Mouse (Mus musculus): ENCODE measurements around the gene Trpm5. TPM values are rescaled to one million over a fixed set of nuclear protein-coding genes. Genes with fewer than 3 reads are reported as not detected.

The Trpm5 gene
- polyA plus RNA-seq, 1 experiment from 2014 or later, result 1.7 TPM

DNA sequence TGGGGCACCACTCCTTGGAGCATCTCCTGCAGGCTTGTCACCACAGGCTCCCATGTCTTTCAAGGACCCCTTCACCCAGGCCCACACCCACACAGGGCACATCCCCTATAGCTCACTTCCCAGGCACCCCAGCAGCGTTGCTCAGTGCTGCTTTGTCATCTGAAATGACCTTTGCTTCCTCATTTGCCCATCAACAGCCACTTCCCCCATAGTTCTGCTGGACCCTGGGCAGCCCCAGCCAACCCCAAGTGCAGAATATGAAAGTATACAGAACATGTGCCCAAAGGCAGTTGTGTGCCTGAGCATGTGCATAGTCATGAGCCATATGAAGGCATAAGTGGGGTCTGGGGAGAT, 1.1 kb upstream of the Trpm5 start:
- H3K36me3 ChIP-seq (ENCODE audit: poor library complexity, severe bottlenecking), result no peaks in the 10 kb centered on the region
- no peak overlapping the region for H3K4me3 ChIP-seq
- WGBS, result 63% methylated on average over 1 of the region's 1 CpGs
- H3K4me1 ChIP-seq, result no peaks in the 10 kb centered on the region
- no peak for ATAC-seq
- H3K4me2 ChIP-seq, result no peak overlapping the region
- H3K27ac ChIP-seq, result no peak overlapping the region
- H3K9me3 ChIP-seq (replicated peaks), result no peaks in the 10 kb centered on the region
- no peak overlapping the region for H3K9ac ChIP-seq
- H3K27me3 ChIP-seq, result no peaks in the 10 kb centered on the region

DNA sequence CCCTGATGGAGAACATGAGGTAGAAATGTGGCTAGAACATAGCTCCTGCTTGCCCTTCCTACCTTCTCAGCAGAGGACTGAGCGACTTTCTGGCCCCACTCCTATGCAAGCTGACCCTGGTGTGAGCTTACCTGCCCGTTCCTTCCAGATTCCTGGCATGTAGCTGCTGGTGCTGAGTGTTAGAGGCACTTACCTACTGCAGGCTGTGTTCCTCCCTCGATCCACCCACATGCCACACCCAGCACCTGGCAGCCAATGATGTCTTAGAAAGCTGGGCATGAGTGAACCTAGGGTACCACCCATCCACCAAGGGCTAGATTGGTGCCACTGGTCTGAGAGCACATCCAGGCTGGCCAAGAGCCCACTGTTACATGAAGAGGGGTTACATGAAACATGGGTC, 595 bp downstream of the Trpm5 start:
- no peak for ATAC-seq

DNA sequence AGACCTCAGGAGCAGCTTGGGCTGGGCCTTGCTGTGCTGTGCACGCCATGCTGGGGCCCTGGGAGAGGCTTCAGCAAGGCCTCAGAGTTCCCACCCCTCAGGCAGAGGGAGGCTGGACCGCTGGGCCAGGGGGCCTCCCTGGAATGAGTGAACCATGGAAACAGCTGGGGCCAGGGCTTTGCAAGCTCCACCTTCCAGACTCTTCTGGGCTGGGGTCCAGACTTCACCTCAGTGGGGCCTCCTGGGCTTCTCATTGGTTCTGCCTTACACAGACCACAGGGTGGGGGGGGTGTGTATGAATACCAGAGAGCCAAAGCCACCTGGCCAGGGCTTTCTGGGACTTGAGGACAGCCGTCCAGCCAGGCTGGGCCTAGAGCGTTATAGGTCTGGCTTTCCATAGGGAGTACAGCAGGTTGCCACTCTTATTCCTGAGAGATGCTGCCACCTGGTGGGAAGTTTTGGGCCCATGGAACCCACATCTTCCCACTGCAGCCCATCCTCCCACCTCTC, 7.3 kb downstream of the Trpm5 start:
- H3K27ac ChIP-seq, result no peak overlapping the region
- ATAC-seq, result peak; percentile 41; the same call in 1 of the 2 replicates
- H3K27me3 ChIP-seq, result 0 out of 2 replicates have a peak, but pooled peaks cover 4% of the 10 kb centered on the region
- no peaks in the 10 kb centered on the region for H3K9me3 ChIP-seq (replicated peaks)
- H3K4me2 ChIP-seq, result no peak overlapping the region
- H3K9ac ChIP-seq, result no peak overlapping the region
- WGBS, result 26% methylated on average over 4 of the region's 4 CpGs
- peaks cover 6% of the 10 kb centered on the region; the same call in 1 of the 2 replicates for H3K4me1 ChIP-seq
- no peak overlapping the region for H3K4me3 ChIP-seq
- no peaks in the 10 kb centered on the region for H3K36me3 ChIP-seq (ENCODE audit: poor library complexity, severe bottlenecking)

More for the DNA sequence above, 595 bp downstream of the Trpm5 start:
- no peak overlapping the region for H3K4me2 ChIP-seq
- no peaks in the 10 kb centered on the region for H3K4me1 ChIP-seq
- H3K27ac ChIP-seq, result no peak overlapping the region
- H3K4me3 ChIP-seq, result no peak overlapping the region
- no peaks in the 10 kb centered on the region for H3K36me3 ChIP-seq (ENCODE audit: poor library complexity, severe bottlenecking)
- H3K9ac ChIP-seq, result no peak overlapping the region
- H3K9me3 ChIP-seq (replicated peaks), result no peaks in the 10 kb centered on the region
- WGBS, result 78% methylated on average over 3 of the region's 3 CpGs
- H3K27me3 ChIP-seq, result no peaks in the 10 kb centered on the region

DNA sequence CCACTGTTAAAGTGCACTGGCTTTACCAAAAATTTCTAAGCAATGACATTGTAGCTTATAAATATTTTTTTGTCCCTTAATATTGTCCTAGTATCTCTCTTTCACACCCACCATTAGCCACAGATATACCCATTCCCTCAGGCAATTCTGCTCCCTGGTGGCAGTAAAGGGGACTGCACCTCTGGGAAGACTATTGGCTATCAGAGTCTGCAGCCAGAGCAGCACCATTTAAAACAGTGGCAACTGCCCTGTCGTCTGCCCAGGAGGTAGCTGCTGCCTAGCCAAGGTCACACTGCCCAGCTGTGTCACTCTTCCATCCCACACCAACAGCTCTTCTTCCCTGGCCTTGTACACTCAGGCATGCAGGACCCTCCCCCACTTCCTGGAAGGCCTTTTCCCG, 8.1 kb downstream of the Trpm5 start:
- Histone ChIP-seq H3K27ac (no peak overlapping the region), H3K4me3 (no peak overlapping the region), H3K4me2 (no peak overlapping the region), H3K4me1 (peaks cover 6% of the 10 kb centered on the region; the same call in 1 of the 2 replicates), H3K36me3 (ENCODE audit: poor library complexity, severe bottlenecking) (no peaks in the 10 kb centered on the region), H3K9ac (no peak overlapping the region), H3K27me3 (0 out of 2 replicates have a peak, but pooled peaks cover 4% of the 10 kb centered on the region), H3K9me3 (replicated peaks) (no peaks in the 10 kb centered on the region)
- WGBS, result 52% methylated on average over 2 of the region's 2 CpGs
- no peak for ATAC-seq

DNA sequence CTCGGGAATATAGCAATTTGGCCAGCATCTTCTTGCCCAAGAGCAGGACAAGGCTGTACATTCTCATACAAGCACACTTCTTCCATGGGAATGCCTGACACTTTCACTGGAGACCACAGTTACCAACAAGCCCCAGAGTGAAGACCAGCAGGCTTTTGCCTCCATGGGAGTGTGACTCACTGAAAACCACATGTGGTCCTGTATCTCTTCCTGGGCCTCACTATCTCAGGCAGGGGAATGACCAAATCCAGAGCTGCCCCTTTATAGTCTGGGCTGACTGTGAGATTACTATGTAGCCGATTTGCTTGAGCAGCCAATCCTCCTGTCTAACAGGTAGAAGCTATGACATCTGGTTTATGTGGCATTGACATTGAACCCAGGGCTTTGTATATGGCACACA, 10.7 kb downstream of the Trpm5 start:
- WGBS, result 84% methylated on average over 2 of the region's 2 CpGs
- Histone ChIP-seq H3K36me3 (ENCODE audit: poor library complexity, severe bottlenecking) (no peaks in the 10 kb centered on the region), H3K4me2 (no peak overlapping the region), H3K9me3 (replicated peaks) (no peaks in the 10 kb centered on the region), H3K27me3 (0 out of 2 replicates have a peak, but pooled peaks cover 4% of the 10 kb centered on the region), H3K9ac (no peak overlapping the region), H3K4me1 (peaks cover 6% of the 10 kb centered on the region; the same call in 1 of the 2 replicates), H3K27ac (no peak overlapping the region), H3K4me3 (no peak overlapping the region)
- ATAC-seq, result no peak

DNA sequence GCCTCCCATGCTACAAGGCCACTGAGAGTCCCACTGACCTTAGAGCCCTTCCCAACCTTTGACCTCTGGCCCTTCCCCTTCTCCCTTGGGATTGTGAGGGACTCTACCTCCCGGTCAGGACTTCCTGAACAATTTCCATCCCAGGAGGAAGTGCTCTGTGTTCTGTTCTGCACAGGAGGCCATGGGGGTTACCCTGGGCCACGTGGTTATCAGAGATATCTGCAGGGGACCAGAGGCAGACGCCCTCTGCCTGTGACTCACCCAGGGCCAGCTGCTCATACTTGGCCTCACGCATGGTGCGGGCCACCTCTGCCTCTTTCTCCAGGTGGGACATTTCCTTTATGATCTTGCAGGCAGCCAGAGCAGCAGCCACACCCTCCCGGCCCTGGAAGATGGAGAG, 12.4 kb downstream of the Trpm5 start:
- Histone ChIP-seq H3K4me3 (no peak overlapping the region), H3K4me2 (no peak overlapping the region), H3K9me3 (replicated peaks) (no peaks in the 10 kb centered on the region), H3K27me3 (0 out of 2 replicates have a peak, but pooled peaks cover 4% of the 10 kb centered on the region), H3K4me1 (peaks cover 3% of the 10 kb centered on the region; the same call in 1 of the 2 replicates), H3K9ac (no peak overlapping the region), H3K27ac (no peak overlapping the region), H3K36me3 (ENCODE audit: poor library complexity, severe bottlenecking) (no peaks in the 10 kb centered on the region)
- no peak for ATAC-seq
- 78% methylated on average over 6 of the region's 6 CpGs for WGBS

DNA sequence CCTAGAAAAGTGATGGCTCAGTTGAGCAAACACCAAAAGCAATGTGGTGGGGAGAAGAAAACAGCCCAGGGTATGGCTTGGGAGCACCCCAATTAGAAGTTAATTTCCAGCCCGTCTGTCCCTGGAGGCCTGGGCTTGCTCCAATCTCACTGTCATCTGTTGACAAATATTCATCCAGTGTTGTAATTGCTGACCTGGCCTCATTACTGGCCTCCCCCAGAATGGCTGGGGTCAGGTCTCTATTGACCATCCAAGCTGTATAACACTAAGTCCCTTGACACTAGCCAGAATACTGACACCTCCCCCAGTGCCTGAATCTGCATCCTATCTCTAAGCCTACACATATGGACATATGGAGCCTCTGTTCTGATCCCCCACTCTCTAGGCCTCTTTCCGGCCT, 17.1 kb downstream of the Trpm5 start:
- no peak overlapping the region for H3K9ac ChIP-seq
- H3K9me3 ChIP-seq (replicated peaks), result no peaks in the 10 kb centered on the region
- 90% methylated on average over 2 of the region's 2 CpGs for WGBS
- no peaks in the 10 kb centered on the region for H3K27me3 ChIP-seq
- no peaks in the 10 kb centered on the region for H3K4me1 ChIP-seq
- H3K4me3 ChIP-seq, result no peak overlapping the region
- ATAC-seq, result no peak
- H3K36me3 ChIP-seq (ENCODE audit: poor library complexity, severe bottlenecking), result no peaks in the 10 kb centered on the region
- no peak overlapping the region for H3K27ac ChIP-seq
- no peak overlapping the region for H3K4me2 ChIP-seq

DNA sequence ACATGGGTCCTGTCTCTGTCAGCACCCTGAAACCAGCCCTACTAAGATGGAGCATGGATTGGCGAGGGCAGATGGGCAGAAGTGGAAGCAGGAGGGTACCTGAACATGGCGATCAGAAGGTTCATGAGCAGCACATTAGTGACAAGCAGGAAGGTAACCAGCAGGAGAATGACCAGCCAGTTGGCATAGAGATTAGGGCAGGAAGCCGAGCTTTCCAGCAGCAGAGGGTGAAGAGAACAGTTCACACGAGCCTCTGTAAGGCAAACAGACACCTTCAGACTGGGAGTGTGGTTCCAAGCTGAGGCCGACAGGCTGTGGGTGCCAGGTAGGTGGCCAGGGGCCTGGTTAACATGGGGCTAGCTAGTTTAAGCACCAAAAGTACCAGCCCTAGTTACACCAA, 19.0 kb downstream of the Trpm5 start:
- no peaks in the 10 kb centered on the region for H3K9me3 ChIP-seq (replicated peaks)
- ATAC-seq, result no peak
- H3K9ac ChIP-seq, result no peak overlapping the region
- WGBS, result 78% methylated on average over 5 of the region's 5 CpGs
- H3K36me3 ChIP-seq (ENCODE audit: poor library complexity, severe bottlenecking), result no peaks in the 10 kb centered on the region
- H3K4me1 ChIP-seq, result peaks cover 9% of the 10 kb centered on the region
- H3K4me3 ChIP-seq, result no peak overlapping the region
- H3K4me2 ChIP-seq, result no peak overlapping the region
- no peaks in the 10 kb centered on the region for H3K27me3 ChIP-seq
- no peak overlapping the region for H3K27ac ChIP-seq

DNA sequence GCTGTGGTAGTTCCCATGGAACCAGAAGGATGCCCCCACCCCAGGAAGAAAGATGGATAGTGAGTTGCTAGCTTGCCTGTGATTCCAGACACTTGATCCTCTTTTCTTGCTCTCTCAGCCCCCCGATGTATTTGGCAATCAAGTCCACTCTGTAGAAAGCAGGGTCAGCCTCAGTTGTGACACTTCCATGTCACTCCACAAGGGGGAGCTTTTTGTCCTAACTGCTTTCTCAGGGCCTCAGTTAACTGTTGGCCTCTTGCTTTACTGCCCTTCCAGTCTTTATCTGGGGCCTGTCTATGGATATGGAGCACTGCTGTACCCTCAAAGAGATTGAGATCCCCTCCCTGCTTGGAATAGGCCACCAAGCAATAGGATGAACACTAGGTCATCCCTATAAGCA, 21.4 kb downstream of the Trpm5 start:
- 78% methylated on average over 1 of the region's 1 CpGs for WGBS
- H3K36me3 ChIP-seq (ENCODE audit: poor library complexity, severe bottlenecking), result no peaks in the 10 kb centered on the region

DNA sequence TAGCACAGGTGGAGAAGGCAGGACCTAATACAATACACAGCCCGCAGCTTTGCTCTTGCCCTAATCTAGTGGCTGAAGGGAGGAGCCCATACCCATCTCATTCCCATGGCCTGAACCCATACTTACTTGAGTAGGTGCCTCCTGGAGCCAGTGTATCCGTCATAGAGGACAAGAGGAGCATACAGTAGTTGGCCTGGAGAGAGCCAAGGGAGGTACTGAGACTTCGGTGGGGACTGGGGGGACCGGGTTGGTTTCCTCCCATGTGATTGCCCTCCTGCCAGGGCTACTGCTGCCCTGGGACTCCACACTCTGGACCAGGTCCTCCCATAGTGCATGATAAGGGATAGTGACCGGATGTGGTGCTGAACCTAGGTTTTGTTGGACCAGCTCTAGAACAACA, 21.8 kb downstream of the Trpm5 start:
- WGBS, result 84% methylated on average over 5 of the region's 5 CpGs
- no peaks in the 10 kb centered on the region for H3K27me3 ChIP-seq
- no peaks in the 10 kb centered on the region for H3K9me3 ChIP-seq (replicated peaks)
- peaks cover 5% of the 10 kb centered on the region; the same call in 1 of the 2 replicates for H3K36me3 ChIP-seq (ENCODE audit: poor library complexity, severe bottlenecking)
- H3K4me1 ChIP-seq, result peaks cover 28% of the 10 kb centered on the region
- no peak overlapping the region for H3K4me2 ChIP-seq
- H3K4me3 ChIP-seq, result no peak overlapping the region
- H3K9ac ChIP-seq, result no peak overlapping the region
- no peak for ATAC-seq
- no peak overlapping the region for H3K27ac ChIP-seq

More for the DNA sequence above, 21.4 kb downstream of the Trpm5 start:
- H3K4me2 ChIP-seq, result no peak overlapping the region
- H3K27ac ChIP-seq, result no peak overlapping the region
- no peak for ATAC-seq
- H3K4me1 ChIP-seq, result peaks cover 23% of the 10 kb centered on the region
- no peak overlapping the region for H3K4me3 ChIP-seq
- no peaks in the 10 kb centered on the region for H3K27me3 ChIP-seq
- H3K9me3 ChIP-seq (replicated peaks), result no peaks in the 10 kb centered on the region
- H3K9ac ChIP-seq, result no peak overlapping the region

DNA sequence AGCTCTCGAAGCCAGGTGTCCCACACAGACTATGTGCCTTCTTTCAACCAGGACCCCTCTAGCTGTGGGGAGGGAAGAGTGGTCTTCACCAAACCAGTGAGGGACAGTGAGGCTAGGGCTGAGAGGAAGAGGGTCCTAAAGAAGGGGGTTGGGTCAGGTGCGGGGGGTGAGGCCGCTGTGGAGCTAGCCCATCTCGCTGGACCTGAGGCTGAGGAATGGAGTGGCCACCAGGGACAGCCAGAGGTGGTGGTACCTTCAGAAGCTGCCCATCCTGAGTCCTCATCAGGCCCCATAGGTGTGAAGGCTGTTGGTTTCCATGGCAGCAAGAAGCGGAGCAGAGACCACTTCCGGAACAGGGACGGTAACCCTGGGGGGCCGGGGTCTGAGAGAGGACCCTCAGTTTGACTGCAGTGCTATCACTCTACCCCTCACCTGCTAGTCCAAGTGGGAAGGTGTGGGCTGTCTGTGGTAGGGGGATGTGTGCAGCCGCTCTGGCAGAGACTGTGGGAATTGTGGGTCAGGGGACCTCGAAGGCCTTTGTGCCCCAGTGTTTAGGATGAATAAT, 23.9 kb downstream of the Trpm5 start:
- H3K27me3 ChIP-seq, result no peaks in the 10 kb centered on the region
- 88% methylated on average over 10 of the region's 10 CpGs for WGBS
- ATAC-seq, result no peak

DNA sequence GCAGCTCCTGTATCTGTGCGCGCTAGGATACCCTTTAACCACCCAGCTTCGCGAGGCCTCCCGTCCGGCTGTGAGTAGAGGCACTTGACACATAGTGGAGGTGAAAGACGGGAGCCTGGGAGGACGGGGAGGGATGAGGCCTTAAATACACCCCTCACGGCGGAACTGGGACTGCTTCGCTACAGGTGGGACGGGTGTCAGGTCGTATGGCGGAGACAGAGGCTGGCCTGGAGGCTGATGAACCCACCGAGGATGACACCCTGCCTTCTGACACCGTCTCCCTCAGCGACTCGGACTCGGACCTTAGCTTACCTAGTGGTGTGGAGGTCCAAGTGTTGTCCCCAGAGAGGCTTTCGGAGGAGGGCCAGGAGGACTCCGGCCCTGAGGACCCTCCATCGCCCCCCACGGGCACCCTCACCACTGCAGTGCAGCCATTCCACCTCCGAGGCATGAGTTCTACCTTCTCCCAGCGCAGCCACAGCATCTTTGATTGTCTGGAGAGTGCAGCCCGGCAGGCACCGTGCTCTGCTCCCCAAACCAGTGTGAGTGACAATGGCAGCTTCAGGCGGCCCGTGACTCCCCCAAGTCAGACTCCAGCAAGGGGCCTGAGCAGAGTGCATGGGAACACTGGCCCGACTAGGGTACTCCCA, 24.6 kb downstream of the Trpm5 start:
- Histone ChIP-seq H3K27me3 (no peaks in the 10 kb centered on the region), H3K9me3 (replicated peaks) (no peaks in the 10 kb centered on the region), H3K4me1 (peaks cover 30% of the 10 kb centered on the region), H3K4me2 (peak overlapping the region; percentile 100), H3K4me3 (peak overlapping the region; percentile 89), H3K36me3 (ENCODE audit: poor library complexity, severe bottlenecking) (peaks cover 32% of the 10 kb centered on the region), H3K27ac (peak overlapping the region; percentile 74; the same call in 1 of the 2 replicates), H3K9ac (peak overlapping the region; percentile 94)
- 10% methylated on average over 30 of the region's 30 CpGs for WGBS
- no peak for ATAC-seq

More for the DNA sequence above, 23.9 kb downstream of the Trpm5 start:
- Histone ChIP-seq H3K4me3 (peak overlapping the region; percentile 89), H3K9me3 (replicated peaks) (no peaks in the 10 kb centered on the region), H3K4me1 (peaks cover 30% of the 10 kb centered on the region), H3K27ac (no peak overlapping the region), H3K4me2 (peak overlapping the region; percentile 100), H3K36me3 (ENCODE audit: poor library complexity, severe bottlenecking) (peaks cover 25% of the 10 kb centered on the region), H3K9ac (peak overlapping the region; percentile 94)

All from forebrain, embryonic 13.5 days (tissue).